Mouse (Mus musculus) liver, embryonic 14.5 days (tissue): ENCODE measurements around the gene Tspyl1.
A peak's percentile ranks its signal among the peaks of the same experiment; 100 is the strongest.

Source experiments
- CTCF ChIP-seq: IDR thresholded peaks from 2 replicates; pipeline ENCODE4 v1.5.1; 2016; ENCODE audit warnings: antibody characterized with exemption, low read depth, control low read depth
- EP300 ChIP-seq: IDR thresholded peaks from 2 replicates; pipeline ENCODE4 v1.6.1; 2016; ENCODE audit warnings: antibody characterized with exemption, low read depth

- TF ChIP-seq EP300 (no peak), CTCF (peak; percentile 38; the same call in 1 of the 2 replicates)
Measured at GRCm38 (mm10) chr10:34233931-34234745, 47.9 kb upstream of the Tspyl1 start.
